Mouse (Mus musculus) kidney, postnatal 14 days (tissue): ENCODE results near the gene Slc39a8.

Experiments
- DNase-seq: peaks from one replicate; pipeline ENCODE4 v3.0.0; 2022; ENCODE audit warnings: mixed read lengths

Gene Slc39a8

DNA sequence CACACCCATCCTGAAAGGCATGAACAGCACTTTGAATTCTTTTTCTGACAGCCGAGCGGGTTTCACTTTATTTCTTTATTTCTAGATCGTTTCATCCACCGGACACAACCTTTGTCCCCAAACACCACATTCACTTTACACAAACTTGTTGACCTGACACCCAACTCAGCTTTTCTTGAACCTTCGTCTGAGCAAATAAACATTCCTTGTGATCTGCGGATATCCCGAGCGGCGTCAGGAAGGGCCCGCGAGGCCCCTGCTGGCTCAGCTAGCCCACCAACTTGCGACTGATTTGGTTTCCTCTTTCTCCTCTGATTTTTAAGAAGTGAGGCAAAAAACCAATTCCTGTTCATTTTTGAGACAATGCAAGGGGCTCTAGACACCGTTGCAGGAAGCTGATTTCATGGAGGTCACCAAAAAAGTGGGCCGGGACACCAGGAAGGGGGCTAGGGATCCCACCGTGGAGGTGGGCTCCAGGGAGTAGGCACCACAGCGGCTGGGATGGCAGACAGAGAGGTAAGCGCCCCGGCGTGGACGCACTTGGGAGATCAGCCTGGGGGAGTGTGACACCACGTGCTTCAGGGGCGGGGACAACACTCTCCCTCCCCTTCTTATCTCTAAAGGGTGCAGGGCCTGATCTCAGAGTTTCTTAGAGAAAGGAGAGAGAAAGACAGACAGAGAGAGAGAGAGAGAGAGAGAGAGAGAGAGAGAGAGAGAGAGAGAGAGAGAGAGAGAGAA is at the start of gene Slc39a8:
Slc39a8 (plus strand) TSS at position 264 of the 738 bp plus-strand sequence.
- peak; percentile 85 for DNase-seq

DNA sequence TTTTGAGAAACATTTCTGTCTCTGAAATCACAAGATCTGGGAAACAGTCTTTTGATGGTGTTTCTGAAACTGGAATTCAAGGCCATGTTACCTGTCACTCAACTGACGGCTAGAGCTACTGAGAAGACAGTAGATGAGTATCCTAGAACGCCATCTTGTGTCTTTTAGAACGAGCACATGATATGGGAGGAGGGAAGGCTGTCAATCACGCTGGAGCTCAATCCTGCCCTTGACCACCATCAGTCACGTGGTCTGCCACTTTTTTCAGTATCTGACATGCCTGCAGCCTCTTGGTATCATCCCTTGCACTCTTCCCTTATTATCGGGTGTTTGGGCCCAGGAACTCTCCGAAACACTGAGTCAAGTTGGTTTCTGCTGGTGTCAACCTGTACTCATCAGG is 40.0 kb upstream of the Slc39a8 start:
- DNase-seq, result no peak

DNA sequence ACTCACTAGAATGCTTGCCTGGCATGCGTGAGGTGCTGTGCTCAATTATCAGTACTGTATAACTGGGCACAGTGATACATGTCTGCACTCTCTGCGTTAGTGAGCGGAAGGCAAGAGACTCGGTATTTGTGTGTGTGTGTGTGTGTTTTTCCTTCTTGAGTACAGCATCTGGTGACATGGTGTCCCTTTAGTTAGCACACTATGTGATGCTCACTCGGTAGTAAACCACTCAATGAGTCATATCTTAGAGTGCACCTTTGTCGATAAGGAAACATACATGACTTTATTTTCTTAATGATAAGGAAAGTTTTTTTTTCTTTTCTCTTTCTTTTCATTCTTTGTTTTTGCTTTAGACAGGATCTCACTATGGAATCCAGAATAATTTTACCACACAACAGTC is 29.0 kb upstream of the Slc39a8 start:
- no peak for DNase-seq

DNA sequence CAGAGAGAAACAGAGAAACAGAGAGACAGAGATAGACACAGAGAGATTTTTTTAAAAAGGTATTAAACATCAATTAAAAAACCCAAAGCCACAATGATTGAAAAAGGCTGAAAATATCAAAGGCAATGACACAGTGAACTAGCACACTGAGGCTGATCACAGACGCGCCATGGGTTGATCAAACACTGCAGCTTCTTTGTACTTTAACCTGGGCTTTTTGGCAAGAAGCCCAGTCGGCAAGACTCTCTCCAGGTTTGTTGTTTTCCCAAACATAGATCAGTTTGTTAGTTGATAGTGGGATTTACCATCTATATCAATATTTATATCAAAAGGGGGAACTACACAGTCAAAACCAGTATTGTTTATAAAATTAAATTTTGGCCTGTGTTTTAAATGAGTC is 26.8 kb upstream of the Slc39a8 start:
- peak; percentile 35 for DNase-seq

DNA sequence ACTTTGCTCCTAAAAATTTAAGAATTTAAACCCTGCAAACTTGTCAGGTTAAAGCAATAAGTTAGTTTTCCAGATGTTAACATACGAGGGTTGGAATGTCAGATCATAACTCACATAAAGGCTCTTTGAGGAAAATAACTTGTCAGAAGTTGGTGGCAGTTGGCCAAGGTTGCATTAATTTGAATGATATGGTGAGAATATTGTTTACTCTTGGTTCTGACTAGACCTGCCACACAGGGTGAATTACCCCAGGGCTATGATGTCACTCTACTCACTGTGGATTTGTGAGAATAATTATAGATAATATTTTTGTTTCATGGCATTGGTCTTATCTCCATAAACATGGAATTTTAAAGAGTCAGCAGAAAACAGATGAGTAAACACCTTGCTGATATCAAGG is 26.4 kb upstream of the Slc39a8 start:
- DNase-seq, result no peak

DNA sequence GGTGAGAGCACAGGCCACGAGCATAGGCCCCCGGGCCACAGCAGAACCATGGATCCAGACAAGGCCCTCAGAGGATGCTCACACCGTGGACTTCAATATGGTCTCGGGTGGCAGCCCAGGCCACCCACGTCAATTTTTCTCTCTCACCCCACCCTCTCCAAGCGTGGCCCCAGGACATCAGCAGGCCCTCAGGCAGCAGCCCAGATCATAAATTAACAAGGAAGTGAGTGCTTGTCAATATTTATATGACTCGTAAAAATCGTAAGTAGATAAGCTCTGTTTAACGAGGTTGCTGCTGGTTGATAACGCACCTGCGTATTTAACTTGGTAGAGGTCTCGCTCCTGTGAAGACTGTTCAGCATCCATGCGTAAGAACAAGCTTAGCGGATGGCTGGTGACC is 10.4 kb upstream of the Slc39a8 start:
- no peak for DNase-seq

DNA sequence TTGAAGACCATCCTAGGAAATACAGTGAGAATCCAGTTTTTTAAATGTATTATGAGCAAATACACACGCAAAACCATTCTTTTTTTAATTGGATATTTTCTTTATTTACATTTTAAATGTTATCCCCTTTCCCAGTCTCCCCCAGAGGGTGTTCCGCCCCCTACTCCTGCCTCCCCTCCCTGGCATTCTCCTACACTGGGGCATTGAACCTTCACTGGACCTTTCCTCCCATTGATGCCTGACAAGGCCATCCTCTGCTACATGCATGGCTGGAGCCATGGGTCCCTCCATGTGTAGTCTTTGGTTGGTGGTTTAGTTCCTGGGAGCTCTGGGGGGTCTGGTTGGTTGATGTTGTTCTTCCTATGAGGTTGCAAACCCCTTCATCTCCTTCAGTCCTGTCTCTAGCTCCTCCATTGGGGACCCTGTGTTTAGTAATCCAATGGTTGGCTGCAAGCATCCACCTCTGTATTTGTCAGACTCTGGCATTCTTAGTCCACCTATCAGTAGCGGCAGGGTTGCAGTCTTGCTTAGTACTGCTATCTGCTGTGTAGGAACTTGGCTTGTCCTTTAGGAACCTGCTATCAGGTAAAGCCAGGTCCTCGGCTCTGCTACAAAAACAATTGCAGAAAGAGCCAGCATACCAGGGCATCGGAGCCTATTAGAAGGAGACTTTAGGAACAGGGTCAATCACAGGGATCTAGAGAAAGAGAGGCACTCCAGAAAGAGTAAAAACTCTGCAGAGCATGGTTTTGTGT is 8.9 kb upstream of the Slc39a8 start:
- no peak for DNase-seq

DNA sequence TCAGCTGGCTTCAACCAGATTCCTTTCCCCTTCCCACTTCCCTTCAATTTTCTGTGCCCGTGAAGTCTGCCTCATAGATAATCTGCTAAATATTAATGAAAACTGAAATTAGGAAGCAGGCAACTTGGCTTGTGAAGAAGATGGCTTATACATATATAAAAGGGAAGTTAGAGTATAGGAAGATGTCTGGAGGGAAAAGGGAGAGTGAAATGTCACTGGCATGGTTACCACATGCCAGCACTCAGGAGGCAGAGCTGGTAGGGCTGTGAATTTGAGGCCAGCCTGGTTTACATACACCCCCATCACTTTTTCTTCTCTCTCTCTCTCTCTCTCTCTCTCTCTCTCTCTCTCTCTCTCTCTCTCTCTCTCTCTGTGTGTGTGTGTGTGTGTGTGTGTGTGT is 8.0 kb upstream of the Slc39a8 start:
- DNase-seq, result no peak

DNA sequence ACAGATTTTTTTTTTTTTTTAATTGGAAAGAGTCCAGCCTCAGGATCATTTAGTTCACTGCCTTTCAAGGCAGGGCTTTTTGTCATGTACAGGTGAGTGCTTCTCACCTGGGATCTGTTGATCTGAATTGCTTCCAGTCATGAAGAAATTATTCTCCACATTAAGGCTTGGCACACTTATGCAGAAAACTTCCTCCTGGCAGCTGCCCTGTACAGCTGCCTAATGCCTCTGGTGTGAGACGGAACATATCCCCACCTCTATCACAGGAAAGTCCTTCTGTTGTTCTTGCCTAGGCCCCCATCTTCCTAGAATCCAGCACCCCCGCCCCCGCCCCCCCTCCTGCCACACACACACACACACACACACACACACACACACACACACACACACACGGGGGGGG is 643 bp upstream of the Slc39a8 start:
- DNase-seq, result peak; percentile 19

DNA sequence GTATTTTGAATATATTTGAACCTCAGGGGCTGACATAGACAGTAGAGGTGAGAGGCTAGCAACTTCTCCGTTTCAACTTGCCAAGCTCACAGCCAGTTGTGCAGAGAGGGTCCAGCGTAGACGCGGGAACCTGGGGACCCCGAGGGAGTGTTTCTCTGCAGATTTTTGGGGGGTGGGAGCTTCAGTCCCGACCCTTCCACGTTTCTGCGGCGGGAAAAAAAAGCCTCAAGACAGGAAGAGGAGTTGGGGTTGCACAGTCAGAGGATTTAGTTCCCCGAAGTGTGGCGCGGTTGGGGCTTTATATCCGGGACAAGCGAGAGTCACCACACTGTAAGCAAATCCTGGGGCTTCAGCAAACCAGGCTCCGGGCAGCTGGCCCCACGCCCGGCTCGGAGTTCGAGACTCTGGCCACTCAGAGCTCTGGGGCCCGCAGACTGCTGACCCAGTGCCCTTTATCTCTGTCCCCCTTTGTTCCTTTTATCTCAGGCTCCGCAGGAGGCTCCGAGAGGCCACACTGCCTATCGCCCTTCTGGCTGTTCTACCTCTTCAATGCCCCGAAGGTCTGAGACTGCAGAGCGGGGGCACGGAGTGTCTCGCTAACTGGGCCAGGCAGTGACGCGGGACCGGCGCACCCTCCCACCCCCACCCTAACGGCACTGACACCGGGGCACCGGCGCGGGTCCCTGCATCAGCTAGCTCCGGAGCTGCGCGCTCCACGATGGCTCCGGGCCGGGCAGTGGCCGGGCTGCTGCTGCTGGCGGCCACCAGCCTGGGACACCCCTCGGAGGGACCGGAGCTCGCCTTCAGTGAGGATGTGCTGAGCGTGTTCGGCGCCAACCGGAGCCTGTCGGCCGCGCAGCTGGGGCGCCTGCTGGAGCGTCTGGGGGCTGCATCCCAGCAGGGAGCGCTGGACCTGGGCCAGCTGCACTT is 940 bp downstream of the Slc39a8 start:
- peak; percentile 78 for DNase-seq

DNA sequence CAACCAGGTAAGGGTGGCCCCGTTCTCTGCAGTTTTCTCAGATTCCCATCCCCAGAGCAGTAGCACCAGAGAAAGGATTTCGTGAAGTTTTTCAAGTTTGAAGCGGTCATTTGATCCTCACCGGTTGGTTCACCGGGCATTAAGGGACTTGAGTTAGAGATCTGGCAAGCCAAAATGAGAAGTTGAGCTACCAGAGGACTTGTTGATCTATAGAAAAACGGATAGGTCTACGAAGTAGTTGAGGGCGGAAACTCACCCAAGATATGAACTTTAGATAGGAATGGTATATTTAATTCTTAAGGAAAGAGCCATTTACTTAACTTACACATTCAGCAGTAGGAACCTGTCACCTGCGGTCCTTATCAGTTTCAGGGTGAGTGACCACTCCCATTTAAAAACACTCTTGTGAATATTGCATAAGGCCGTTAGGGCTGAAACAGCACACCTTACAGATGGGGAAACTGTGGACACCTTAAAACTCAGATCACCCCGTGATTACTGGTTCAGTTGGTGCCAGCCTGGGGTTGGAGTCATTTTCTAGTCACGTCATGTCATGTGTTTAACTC is 1.7 kb downstream of the Slc39a8 start:
- no peak for DNase-seq

DNA sequence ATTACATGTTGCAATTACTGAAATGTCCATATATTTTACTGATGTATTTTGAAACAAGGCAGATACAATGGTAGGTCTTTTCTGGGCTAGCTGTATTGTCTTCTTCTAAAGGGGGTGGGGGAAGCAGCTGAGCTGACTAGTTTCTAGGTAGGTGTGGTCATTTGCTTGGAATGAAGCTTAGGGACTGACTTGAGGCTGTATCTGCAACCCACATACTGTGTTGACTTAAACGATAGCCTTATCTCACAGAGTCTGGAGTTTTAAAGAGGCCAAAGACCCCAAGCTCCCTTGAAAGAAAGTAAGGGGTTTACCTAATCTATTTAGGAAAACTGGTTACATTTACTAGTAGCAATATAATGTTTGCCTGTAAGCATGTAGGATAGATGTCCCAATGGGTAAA is 2.9 kb downstream of the Slc39a8 start:
- no peak for DNase-seq

DNA sequence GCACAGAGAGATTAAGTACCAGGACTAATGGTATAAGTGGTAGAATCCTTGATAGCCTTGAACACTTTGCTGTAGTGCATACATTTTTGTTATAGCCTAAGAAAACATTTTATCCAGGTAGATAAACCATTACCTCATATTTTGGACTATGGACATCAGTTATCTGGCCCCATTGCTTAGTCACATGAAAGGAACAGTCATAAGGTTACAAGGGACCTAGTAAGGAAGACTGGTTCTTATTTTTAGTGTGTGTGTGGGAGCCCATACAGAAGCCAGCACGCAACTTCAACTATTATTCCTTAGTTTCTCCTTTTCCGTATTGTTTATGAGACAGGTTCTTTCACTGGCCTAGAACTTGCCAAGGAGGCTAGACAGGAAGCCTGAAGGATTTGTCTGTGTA is 7.4 kb downstream of the Slc39a8 start:
- no peak for DNase-seq

DNA sequence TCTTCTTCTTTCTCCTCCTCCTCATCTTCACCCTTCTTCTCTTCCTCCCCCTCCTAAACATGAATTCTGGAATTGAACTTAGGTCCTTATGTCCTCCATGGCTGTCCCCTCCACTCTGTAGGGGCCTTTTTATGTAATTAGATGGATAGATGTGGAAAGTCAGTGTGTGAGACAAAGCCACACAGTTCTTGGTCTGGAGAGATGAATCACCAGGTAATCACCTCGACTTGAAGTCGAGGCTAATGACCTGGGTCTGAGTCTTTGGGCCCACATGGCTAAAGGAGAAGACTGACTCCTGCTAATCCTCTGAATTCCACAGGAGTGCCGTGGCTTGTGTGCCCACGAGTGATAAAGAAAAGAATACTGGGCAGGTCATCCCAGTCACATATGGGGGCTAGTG is 7.8 kb downstream of the Slc39a8 start:
- DNase-seq, result no peak

DNA sequence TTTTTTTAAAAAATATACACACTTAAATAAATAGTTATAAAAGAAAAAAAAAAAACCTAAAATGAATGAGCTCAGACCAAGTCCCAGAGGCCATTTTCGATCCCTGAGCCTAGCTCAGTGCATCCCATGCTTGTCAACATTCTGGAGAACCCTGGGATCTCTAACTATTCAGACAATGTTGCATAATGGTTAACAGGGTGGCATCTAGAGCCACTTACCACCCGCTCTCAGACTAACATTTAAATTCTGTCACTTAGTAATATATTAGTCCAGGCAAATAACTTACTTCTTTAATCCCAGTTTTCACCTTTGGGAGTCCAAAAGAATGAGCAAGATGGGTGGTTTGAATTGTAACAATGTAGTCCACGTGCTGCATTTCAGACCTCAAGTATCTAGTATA is 9.9 kb downstream of the Slc39a8 start:
- no peak for DNase-seq

DNA sequence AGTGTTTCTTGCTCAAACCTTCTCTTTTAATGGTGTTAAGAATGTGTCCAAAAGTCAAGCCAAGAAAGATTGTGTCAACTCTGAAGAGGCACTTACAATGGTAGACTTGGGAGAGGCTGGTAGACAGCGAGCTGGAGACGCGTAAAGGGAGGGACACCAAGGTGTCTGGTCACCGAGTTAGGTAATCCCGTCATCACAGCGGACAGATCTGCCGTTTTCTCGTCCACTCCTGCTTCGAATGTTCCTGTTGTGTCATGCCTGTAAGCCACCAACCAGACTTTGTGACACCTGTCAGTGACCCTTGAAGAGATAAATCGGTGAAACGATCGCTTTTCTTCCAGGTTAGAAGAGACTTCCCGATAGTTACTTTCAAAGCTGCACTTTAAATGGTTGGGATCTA is 14.5 kb downstream of the Slc39a8 start:
- no peak for DNase-seq

DNA sequence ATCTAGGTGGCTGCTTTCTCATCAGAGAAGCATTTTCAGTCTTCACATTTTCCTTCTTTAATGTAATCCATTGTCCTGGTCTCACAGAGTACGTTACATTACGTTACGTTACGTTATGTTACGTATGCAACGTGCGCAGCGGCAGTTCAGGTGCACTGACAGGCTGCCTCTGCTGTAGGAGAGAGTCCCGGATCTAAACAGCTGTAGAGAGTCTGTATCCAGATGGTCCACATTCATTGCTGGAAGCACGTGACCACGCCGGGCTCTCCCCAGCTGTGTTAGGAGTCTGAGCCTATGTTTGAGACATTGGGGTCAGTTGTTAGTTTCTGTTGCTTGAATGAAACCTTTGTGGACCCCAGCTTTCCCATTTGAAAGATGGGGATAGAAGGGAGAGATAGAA is 15.1 kb downstream of the Slc39a8 start:
- DNase-seq, result no peak

DNA sequence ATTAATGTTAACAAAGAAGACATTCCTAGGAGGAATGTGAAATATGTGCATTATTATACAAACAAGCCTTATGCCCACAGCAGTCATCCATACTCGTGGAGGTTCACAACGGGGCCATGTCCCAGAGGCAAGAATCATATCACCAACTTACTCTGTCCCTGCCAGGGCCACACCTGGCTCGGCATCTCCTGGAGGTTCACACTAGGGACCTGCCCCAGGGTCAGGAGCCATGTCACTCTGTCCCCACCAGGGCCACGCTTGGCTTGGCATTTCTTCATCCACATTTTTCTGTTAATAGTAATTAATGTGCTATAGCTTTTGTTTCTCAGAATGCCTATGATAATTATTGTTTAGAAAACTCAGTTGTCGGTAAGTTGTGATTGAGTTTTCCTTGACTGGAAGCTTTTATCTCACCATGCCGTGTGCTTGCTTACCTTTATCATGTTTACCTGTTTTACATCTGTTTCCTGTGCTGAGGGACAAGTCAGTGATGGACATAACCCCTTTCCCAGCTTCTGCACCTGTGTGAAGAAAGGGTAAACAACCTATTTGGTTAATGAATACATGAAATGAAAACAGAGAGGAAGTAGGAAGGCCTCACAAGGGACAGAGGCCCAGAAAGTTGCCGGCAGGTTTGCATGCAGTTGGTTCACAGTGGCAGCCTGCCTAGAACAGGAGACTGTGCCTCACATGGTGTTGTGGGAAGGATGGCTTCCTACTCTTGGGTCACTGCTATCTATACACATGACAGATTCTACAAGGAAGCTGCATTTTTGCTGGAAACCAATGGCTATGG is 16.8 kb downstream of the Slc39a8 start:
- peak; percentile 32 for DNase-seq

DNA sequence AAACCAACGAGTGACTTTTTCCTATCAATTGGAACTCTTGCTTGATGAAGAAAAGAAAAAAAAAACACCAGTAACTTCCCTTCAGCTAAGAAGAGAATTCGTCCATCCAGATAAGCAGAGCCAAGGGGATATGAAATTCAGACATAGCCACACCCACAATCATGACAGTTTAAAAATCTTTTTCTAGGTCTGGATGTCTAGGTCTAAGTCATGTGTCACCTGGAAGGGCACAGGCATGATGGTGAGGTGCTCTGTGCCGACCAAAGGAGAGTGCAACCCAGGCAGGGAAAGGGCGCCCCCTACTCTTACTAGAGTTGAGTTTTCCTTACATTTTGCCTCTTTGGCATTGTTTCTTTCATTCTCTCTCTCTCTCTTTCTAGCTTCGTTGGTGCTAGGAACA is 18.1 kb downstream of the Slc39a8 start:
- DNase-seq, result no peak

DNA sequence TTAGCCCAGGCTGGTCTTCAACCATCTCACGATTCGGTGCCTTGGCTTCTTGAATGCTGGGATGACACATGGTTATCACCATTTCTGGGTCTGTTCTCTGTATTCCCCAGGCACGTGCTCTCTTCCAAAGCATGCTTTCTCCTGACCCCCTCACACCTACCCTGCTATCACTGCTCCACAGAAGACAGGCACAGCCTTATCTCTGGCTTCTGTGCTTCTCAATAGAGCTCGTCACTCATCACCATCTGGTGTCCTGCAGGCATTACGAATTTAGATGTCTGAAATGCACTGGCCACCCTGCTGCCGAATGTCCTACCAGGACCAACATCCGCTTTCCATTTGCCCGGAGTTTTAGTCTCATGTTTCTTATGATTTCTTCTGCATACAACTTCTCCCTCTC is 18.6 kb downstream of the Slc39a8 start:
- no peak for DNase-seq

DNA sequence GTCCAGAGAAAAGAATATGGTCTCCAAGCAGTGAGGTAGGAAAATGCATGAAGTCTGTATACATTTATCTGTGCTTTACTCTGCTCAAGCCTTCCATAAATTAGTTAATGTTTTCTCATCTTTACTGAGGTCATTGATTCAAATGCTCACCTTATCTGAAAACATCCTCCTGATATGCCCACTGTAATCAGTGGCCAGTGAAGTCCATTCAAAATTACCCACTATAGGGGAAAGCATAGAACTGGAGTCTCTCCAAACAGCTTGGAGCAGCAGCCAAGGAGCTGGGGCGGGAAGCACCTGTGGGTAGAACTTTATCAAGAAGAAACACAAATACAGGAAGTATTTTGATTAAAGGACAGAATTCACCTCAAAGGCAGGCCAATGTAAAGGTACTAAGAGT is 19.8 kb downstream of the Slc39a8 start:
- DNase-seq, result no peak

DNA sequence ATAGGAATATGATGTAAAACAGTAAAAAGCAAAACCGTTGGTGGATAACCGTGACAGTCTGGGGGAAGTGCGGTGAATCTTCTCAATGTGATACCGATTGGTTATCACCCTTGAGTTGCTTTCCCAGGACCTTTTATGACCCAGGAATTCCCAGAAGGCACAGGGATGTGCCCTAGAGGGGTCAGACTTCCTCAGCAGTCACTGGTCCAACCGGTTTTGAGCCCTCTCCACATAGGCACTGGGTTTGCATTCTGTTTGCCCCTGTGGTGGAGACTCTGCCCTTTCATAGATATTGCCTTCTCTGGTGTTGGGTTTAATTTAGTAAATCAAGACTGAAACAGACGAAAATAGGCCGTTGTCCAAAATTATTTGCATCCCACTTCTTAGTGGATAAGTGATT is 20.8 kb downstream of the Slc39a8 start:
- DNase-seq, result no peak
